Mouse (Mus musculus) thymus, adult 2 months (tissue): Measurements from ENCODE around the gene Lyst.

Experiments used
- CTCF ChIP-seq: fragments of 200-500 bp; IDR thresholded peaks from 2 replicates; pipeline ENCODE4 v1.5.1; 2012; ENCODE audit warnings: mild to moderate bottlenecking, control low read depth, low read length, moderate library complexity, borderline replicate concordance; ENCODE audit not compliant: control insufficient read depth, poor library complexity, insufficient read depth; ENCODE audit errors: extremely low read depth
- POLR2A ChIP-seq: fragments of 200-500 bp; IDR thresholded peaks from 2 replicates; pipeline ENCODE4 v1.6.1; 2012; ENCODE audit warnings: mild to moderate bottlenecking, low read length, control low read depth, moderate library complexity; ENCODE audit not compliant: control insufficient read depth, poor library complexity, insufficient read depth; ENCODE audit errors: extremely low read depth

DNA sequence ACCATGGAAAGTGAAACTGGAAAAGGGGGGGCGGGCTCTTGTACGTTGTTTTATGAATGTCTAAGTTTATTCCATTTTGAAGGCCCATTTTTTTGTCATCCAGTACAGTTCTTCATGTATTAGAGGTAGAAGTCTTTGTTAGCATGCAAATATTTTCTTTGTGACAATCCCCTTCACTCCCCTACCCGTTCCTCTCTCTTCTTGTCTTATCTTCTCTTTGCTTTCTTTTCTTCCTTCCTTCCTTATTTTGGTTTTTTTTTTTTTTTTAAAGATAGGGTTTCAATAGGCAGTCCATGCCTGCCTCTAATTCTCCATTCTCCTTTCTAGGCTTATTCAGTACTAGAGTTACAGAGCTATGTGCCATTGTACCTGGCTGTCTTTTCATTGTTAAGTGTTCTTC is 32.4 kb downstream of the Lyst start:
- TF ChIP-seq POLR2A (no peak), CTCF (no peak)
